Mouse (Mus musculus): ENCODE results near the gene Crtac1.

- TF ChIP-seq CTCF (IDR thresholded peaks at IDR 0.05; ENCODE audit: borderline replicate concordance, insufficient read depth, low read length) (no peak), POLR2A (IDR thresholded peaks at IDR 0.05; ENCODE audit: low read depth, low read length) (no peak)
These were observed 27.9 kb upstream of the Crtac1 start for GRCm38 (mm10) chr19:42459512-42459911.

Data from embryonic fibroblast, embryonic 13.5 days (primary cell).